Mouse (Mus musculus) left cerebral cortex, adult 9 months (tissue): ENCODE results near the gene Map2k1.

Source experiments
- DNase-seq, 2 experiments: peaks; one replicate each; pipeline ENCODE4 v3.0.0; 2022; ENCODE audit warnings: low spot score in 2 of 2

The Map2k1 gene

GRCm38 (mm10) chr9:64249371-64249770 is 4.1 kb downstream of the Map2k1 start:
- no peak for DNase-seq

- DNase-seq, result no peak
These were observed 11.0 kb downstream of the Map2k1 start for GRCm38 (mm10) chr9:64242381-64242831.

GRCm38 (mm10) chr9:64240681-64241080 is 12.8 kb downstream of the Map2k1 start:
- DNase-seq, result no peak

- DNase-seq, result no peak
These were observed 13.3 kb downstream of the Map2k1 start for GRCm38 (mm10) chr9:64240116-64240515.

- DNase-seq, result no peak
These were observed 17.4 kb downstream of the Map2k1 start for GRCm38 (mm10) chr9:64236056-64236455.

- DNase-seq, result no peak
These were observed 18.5 kb downstream of the Map2k1 start, which contains the start of gene Uchl4 for GRCm38 (mm10) chr9:64234768-64235435. Gene Uchl4, plus strand, starts transcription at chr9:64235201.

GRCm38 (mm10) chr9:64233656-64234055 is 19.8 kb downstream of the Map2k1 start:
- no peak for DNase-seq

GRCm38 (mm10) chr9:64232257-64232957 is 21.0 kb downstream of the Map2k1 start:
- peak in 1 of 2 experiments; percentile 53 for DNase-seq

- peak in 1 of 2 experiments; percentile 32 for DNase-seq
These were observed 21.8 kb downstream of the Map2k1 start for GRCm38 (mm10) chr9:64231674-64232073.

- no peak for DNase-seq
These were observed 22.3 kb downstream of the Map2k1 start for GRCm38 (mm10) chr9:64231171-64231570.

- peak in 1 of 2 experiments; percentile 52 for DNase-seq
These were observed 24.5 kb downstream of the Map2k1 start for GRCm38 (mm10) chr9:64228972-64229371.

- no peak for DNase-seq
These were observed 25.7 kb downstream of the Map2k1 start for GRCm38 (mm10) chr9:64227736-64228135.

- DNase-seq, result no peak
These were observed 27.6 kb downstream of the Map2k1 start for GRCm38 (mm10) chr9:64225805-64226204.

GRCm38 (mm10) chr9:64222098-64222497 is 31.3 kb downstream of the Map2k1 start:
- no peak for DNase-seq

GRCm38 (mm10) chr9:64221480-64221879 is 32.0 kb downstream of the Map2k1 start:
- peak in 1 of 2 experiments; percentile 46 for DNase-seq

- no peak for DNase-seq
These were observed 32.8 kb downstream of the Map2k1 start for GRCm38 (mm10) chr9:64220603-64221002.

- no peak for DNase-seq
These were observed 33.5 kb downstream of the Map2k1 start for GRCm38 (mm10) chr9:64219772-64220420.

- DNase-seq, result no peak
These were observed 34.1 kb downstream of the Map2k1 start for GRCm38 (mm10) chr9:64219305-64219704.

GRCm38 (mm10) chr9:64217887-64218286 is 35.5 kb downstream of the Map2k1 start:
- DNase-seq, result no peak

GRCm38 (mm10) chr9:64216641-64217040 is 36.8 kb downstream of the Map2k1 start:
- DNase-seq, result no peak

- no peak for DNase-seq
These were observed 37.3 kb downstream of the Map2k1 start for GRCm38 (mm10) chr9:64216090-64216489.

- no peak for DNase-seq
These were observed 39.0 kb downstream of the Map2k1 start for GRCm38 (mm10) chr9:64214452-64214851.
